Mouse (Mus musculus) right cerebral cortex, postnatal 25 days (tissue): ENCODE measurements at regions not wholly inside any gene's neighbourhood (a gene's known extent, or its start where the extent isn't known, plus 50 kb on each side); places are given as distances from the start of the nearest gene placed in this dataset.
"Not testable (repeated sequence)": the region's sequence is repeated elsewhere in the genome, so short reads cannot be mapped to it uniquely, and the experiment has no call there.

Experiments used
- DNase-seq: peaks from one replicate; pipeline ENCODE4 v3.0.0; 2022

DNA sequence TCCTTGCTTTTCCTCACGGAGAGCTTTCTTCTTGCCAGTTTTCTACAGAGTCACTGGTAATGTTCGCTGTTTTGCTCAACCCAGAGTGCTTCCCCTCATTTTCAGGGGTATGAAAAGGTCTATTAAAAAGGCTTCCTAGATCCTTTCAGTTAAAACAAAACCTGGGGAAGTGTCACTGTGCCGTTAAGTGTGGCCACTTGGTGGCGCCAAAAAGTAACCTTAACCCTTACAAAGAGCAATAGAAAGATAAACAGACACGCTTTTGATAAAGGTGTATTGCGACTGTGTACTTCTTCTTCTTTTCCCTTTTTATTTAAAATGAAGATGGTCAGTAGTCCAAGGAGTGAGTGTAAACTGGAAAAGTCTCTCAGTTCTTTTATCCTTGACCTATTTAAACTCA lies 145.2 kb upstream of the Smlr1 start:
- peak; percentile 54 for DNase-seq

DNA sequence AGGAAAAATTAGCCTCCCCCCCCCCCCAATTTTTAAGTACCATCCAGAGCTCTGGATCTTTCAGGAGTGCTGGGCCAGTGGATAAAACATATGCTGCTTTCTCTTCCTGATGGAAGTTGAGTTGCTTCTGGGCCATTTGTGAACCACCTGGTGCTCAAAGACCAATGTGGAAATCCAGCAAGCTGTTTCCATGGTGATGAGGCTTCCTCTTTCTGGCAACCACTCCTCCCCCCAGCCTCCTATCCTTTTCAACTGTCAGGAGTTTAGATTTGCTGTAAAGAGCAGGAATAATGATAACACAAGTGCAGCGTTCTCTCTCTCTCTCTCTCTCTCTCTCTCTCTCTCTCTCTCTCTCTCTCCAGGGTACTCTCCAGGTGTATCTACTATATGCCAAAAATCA lies 141.8 kb upstream of the Smlr1 start:
- no peak for DNase-seq

- DNase-seq, result no peak
Measured at GRCm38 (mm10) chr10:25675368-25675767, 139.3 kb upstream of the Smlr1 start.

GRCm38 (mm10) chr10:25670061-25670460 lies 134.0 kb upstream of the Smlr1 start:
- DNase-seq, result no peak

DNA sequence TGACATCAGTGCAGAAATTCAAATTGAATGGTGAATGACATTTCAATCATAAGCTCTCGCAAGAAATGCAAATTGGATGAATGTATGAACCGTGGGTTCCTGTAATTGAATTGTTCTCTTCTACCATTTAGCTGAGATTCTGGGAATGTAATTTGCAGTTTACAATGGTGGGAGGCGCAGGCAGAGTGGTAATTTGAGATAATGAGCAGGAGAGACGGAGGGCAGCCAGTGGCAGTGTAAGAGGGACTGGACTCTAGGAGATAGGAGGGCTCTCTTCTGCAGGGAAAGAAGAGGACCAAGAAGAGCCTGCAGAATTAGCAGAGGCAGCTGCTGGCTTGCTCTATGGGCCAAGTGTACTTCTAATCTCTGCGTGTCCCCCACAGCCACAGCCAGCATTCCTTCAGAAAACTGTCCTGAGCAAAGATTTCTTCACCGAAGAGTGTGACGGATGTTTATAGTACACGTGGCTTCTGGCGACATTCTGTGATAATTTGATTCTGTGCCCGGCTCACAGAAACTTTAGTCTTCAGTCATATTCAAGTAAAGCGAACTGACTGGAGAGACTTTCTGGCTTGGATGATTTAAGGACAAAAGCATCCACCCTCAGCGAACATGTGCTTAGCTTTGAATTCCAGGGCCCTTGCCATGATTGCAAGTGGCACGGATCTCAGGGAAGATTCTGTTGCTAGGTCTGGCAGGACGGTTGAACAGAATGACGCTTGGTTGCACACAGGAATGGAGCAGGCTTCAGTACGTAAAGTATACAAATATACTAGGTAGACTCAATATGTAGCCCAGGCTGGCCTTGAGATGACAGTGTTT lies 116.9 kb upstream of the Smlr1 start:
- DNase-seq, result no peak

DNA sequence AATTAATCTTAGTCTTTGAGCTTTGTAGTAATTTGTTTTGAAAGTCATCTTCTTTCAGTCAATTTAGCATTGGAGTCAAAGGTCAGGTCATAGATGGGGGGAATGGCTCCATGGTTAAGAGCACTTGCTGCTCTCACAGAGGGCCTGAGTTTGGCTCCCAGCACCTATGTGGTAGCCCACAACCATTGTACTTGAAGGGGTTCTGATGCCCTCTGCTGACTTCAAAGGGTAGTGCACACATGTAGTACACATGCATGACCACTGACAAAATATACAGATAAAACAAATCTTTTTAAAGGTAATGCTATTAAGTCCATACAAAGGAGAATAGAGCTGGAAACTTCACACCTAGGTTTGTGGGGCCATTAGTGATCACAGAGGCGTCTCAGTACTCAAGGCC lies 111.7 kb upstream of the Smlr1 start:
- no peak for DNase-seq

GRCm38 (mm10) chr10:25643518-25643993 lies 107.5 kb upstream of the Smlr1 start:
- no peak for DNase-seq

DNA sequence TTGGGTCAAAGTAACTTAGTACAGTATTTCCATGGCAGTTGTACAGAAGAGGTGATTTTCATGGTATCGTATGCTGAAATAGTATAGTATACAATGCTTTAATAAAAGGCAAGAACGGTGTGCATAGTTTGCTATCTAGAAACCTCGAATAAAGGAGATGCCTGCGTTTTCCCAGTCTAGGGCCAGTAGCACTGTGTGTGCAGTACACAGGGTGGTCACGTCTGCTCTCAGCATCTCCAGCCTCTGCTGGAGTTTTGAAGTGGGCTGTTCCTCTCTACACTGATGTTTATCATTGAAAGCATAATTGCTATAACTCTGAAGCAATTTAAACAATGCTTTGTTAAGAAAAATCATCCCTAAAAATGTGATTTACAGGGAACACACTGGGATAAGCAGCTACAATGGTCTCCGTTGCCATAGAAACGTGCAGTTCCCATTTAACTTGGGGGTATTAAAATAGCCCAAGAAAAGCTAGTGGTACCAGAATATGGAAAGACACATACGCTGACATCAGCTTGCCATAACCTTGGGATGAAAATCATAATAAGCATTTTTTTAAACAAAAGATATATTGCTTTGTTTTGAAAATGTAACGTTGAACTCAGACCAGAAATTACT lies 106.1 kb upstream of the Smlr1 start:
- no peak for DNase-seq

DNA sequence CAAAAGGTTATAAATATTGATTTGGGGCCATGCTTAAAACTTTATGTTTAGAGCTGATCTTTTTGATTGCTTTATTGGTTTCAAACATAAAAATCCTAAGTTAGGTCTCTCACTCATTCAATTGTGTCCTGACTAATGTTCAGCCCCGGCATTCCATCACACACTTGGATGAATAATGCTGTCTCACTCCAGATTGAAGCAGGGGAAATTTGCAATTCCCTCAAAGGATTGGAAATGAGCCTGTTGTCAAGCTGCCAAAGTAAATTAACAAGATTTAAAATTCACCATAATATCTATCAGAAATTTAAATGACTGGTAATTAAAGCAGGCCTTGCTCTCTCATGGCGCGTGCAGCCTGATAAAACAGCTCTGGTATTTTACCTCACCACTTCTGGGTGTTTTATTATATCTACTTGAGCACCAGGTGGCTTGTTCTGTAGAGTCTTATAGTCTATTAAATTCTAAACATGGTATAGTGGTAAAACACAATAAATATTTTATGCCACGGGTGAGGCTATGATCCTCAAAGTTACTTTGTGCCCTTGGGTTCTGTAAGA lies 97.1 kb upstream of the Smlr1 start:
- DNase-seq, result no peak

DNA sequence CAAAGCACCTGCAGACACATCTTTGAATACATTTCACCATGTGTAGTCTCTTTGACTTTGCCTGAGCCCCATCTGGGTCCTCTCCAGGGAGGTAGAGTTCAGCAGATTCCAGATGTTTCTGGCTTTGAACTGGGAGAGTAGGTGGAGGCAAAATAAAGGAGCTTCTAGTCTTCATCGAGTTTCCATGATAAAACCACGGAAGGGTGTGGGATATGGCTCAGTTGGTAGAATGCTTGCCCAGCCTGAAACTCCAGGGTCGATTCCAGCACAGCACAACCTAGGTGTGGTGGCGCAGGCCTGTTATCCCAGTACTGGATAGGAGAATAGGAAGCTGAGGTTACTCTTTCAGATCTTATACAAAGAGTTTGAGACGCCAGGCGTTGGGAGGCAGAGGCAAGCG lies 96.2 kb upstream of the Smlr1 start:
- DNase-seq, result no peak

GRCm38 (mm10) chr10:25622585-25622984 lies 86.5 kb upstream of the Smlr1 start:
- no peak for DNase-seq

- DNase-seq, result not testable (repeated sequence)
Measured at GRCm38 (mm10) chr10:25621747-25622134, 85.7 kb upstream of the Smlr1 start.

DNA sequence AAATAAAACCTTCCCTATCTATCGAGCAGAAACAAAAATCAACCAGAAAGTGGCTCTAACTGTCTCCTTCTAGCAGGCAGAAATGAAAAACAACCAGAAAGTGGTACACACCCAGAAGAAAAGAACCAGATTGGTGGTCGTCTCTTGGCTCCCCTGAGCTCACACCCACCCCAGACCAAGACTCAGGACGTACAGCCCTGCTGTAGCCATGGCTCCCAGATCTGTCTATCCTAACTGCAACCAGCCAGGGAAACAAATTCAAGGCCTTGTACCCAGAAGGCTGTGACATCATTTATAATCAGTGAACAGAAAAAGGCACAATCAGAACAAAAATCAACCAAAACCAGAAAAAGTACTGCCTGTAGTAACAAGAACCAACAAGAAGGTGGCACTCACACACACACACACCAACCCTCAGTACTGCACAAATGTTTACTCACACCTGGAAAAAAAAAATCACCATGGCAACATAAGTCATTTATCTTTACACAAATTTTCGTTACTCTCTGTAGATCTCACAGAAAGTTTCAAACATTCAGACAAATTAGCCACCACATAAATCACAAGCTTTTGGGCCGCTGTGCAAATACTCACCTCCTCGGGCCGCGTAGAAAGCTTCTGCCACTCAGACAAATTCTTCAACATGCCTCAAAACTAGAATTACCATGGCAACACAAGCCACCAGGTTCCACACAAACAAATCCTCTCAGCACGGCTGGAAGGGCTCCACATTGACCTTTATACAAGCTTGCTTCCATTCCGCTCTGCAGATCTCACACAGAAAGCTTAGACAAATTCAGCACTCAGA lies 85.1 kb upstream of the Smlr1 start:
- DNase-seq, result peak; percentile 11

GRCm38 (mm10) chr10:25619702-25620101 lies 83.6 kb upstream of the Smlr1 start:
- no peak for DNase-seq

GRCm38 (mm10) chr10:25601471-25601870 lies 65.4 kb upstream of the Smlr1 start:
- no peak for DNase-seq

GRCm38 (mm10) chr10:25589316-25589645 lies 53.2 kb upstream of the Smlr1 start:
- no peak for DNase-seq

DNA sequence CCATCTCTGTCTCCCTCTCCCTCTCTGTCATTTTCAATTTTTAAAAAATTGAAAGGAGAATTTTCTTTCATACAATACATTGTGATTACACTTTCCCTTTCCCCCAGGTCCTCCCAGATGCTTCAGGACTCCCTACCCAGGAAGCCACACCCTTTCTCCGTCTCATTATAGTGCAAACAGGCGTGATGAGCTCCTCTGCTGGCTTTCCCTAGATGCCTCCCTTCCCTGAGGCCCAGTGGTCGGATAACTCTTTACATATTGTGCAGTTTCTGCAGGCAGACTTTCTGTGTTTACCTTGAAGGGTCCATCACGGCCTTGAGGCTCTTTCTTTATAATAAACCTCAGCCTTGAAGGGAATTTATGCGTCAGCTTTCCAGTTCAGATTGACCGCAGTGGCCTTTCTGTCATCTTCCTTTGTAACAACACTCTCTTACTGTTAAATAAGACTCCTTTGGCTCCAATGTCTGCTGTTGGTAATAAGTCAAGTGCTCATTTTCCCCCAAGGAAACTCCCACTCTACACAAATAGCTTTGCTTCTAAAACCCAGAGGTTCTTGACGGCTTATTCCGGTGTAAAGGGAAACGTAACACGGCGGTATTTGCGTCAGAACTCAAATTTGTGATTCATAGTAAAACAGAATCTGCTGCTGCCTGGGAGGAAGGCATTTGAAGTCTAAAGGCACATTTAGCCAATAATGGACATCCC lies 52.7 kb upstream of the Smlr1 start:
- DNase-seq, result no peak
